ENCODE assay signal across 9 mouse cellular contexts in the genomic region with DNA sequence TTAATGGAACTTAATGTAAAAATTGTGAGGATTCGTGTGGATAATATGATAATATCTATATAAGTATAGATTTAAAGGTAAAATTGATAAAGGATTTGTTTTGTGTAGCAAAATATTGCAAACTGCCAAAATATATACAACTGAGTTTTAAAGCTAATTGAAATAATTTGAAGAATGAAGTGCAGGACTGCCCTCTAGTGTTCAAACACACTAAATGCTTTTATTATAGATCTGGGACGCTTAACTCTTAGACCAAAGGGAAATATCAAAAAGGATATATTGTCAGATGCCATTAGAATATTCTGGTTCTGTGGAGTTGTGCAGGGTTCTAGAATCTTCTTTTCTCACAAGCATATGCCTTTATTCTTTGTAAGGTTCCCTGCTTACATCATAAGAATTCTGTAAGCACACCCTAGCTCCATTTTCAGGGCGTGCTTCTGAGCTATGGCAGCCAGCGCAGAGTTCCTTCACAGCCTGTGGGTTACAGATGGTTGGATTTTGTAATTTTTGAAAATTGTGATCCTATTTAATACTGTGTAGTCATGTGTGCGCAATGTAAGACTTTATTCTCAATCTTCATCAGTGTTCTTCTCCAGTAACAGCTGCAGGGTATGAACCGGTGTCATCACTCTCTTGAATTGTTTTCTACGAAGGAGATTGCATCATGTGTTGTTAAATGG.
DNase-seq lines count a peak whose midpoint lies in the region; ATAC-seq and TF ChIP-seq lines count a peak whose summit lies in the region.
"Had no signal": no experiment of that assay in that cellular context is flagged by ENCODE, and none has a peak within 500 bp of the region (broad histone marks: within the 10 kb centered on the region; RNA-seq: fewer than 3 reads in every experiment).

No protein-coding gene starts in this region.

- H3K36me3 ChIP-seq in kidney, postnatal 0 days (ENCODE audit: insufficient read depth, low read length), result no peaks in the 10 kb centered on the region
- H3K36me3 ChIP-seq in kidney, adult 2 months (ENCODE audit: control insufficient read depth, insufficient read depth, low read length), result no peaks in the 10 kb centered on the region
- no peaks in the 10 kb centered on the region for H3K36me3 ChIP-seq in ES-E14 (ENCODE audit: control insufficient read depth, insufficient read depth, low read length, poor library complexity, severe bottlenecking)
- H3K36me3 ChIP-seq in midbrain, embryonic 13.5 days, result peaks cover 23% of the 10 kb centered on the region
- H3K36me3 ChIP-seq: limb, embryonic 15.5 days had no signal

- H3K4me1 ChIP-seq in kidney, postnatal 0 days (replicated peaks; ENCODE audit: insufficient read depth, low read length), result no peaks in the 10 kb centered on the region
- H3K4me1 ChIP-seq in kidney, adult 2 months (ENCODE audit: control insufficient read depth, insufficient read depth, low read length), result peaks cover 4% of the 10 kb centered on the region
- no peaks in the 10 kb centered on the region for H3K4me1 ChIP-seq in ES-E14 (ENCODE audit: control insufficient read depth in 2 of 2, insufficient read depth in 2 of 2, low read length in 2 of 2, poor library complexity in 1 of 2)
- H3K4me1 ChIP-seq in midbrain, embryonic 13.5 days (replicated peaks), result no peaks in the 10 kb centered on the region
- H3K4me1 ChIP-seq: limb, embryonic 15.5 days had no signal

- no peaks in the 10 kb centered on the region for H3K9me3 ChIP-seq in kidney, postnatal 0 days (replicated peaks; ENCODE audit: low read length)
- H3K9me3 ChIP-seq in ES-E14 (ENCODE audit: control insufficient read depth, insufficient read depth, low read depth, low read length), result no peaks in the 10 kb centered on the region
- H3K9me3 ChIP-seq in midbrain, embryonic 13.5 days, result no peaks in the 10 kb centered on the region
- H3K9me3 ChIP-seq: limb, embryonic 15.5 days had no signal

- no peaks in the 10 kb centered on the region for H3K27me3 ChIP-seq in kidney, postnatal 0 days (ENCODE audit: insufficient read depth, low read length)
- no peaks in the 10 kb centered on the region for H3K27me3 ChIP-seq in kidney, adult 2 months (replicated peaks; ENCODE audit: control insufficient read depth, insufficient read depth, low read length)
- no peaks in the 10 kb centered on the region for H3K27me3 ChIP-seq in midbrain, embryonic 13.5 days
- H3K27me3 ChIP-seq: limb, embryonic 15.5 days had no signal

- ATAC-seq in kidney, postnatal 0 days (replicated peaks; ENCODE audit: low FRiP score, low read depth), result no peak
- ATAC-seq in common myeloid progenitor, adult 5-6 weeks (replicated peaks; ENCODE audit: low read depth, poor library complexity, severe bottlenecking), result peak; percentile 76
- 0 out of 2 replicates have a peak, but pooled peaks have one; percentile 14 for ATAC-seq in midbrain, embryonic 13.5 days

- H3K9ac ChIP-seq in kidney, postnatal 0 days (ENCODE audit: low read depth, low read length), result no peak overlapping the region
- no peak overlapping the region for H3K9ac ChIP-seq in ES-E14 (ENCODE audit: insufficient read depth, low read depth, low read length, poor library complexity, severe bottlenecking)
- no peak overlapping the region for H3K9ac ChIP-seq in midbrain, embryonic 13.5 days (replicated peaks)
- H3K9ac ChIP-seq: limb, embryonic 15.5 days had no signal

- 58% methylated on average over 7 of the region's 7 CpGs for WGBS in kidney, postnatal 0 days
- 50% methylated on average over 7 of the region's 7 CpGs for WGBS in kidney, adult 2 months
- WGBS in midbrain, embryonic 13.5 days, result 68% methylated on average over 7 of the region's 7 CpGs

- peak; percentile 72 for TF ChIP-seq CTCF in kidney, postnatal 0 days (IDR thresholded peaks at IDR 0.05; ENCODE audit: low read depth)
- TF ChIP-seq CTCF in kidney, adult 2 months (conservative IDR thresholded peaks at IDR 0.05; ENCODE audit: insufficient read depth, insufficient read length, low read depth, low read length), result no peak

- in situ Hi-C loops in ES-E14 (cut with MboI; ENCODE audit: low sequenced_read_pairs in 2 of 2, unreplicated experiment in 2 of 2), result loop anchor here in 1 of 2 experiments (10.0 kb wide), 1 partner anchor 393 kb away; no protein-coding TSS in a partner anchor

- no peak for TF ChIP-seq POLR2A in kidney, adult 2 months (IDR thresholded peaks at IDR 0.05; ENCODE audit: low read depth, low read length)

- H3K4me2 ChIP-seq in kidney, postnatal 0 days (ENCODE audit: low read length), result no peak overlapping the region
- H3K4me2 ChIP-seq in midbrain, embryonic 13.5 days (replicated peaks), result no peak overlapping the region
- H3K4me2 ChIP-seq: limb, embryonic 15.5 days had no signal

- no peak overlapping the region for H3K4me3 ChIP-seq in kidney, postnatal 0 days (replicated peaks; ENCODE audit: low read depth, low read length)
- H3K4me3 ChIP-seq in kidney, adult 2 months (ENCODE audit: insufficient read depth, low read depth, low read length), result no peak overlapping the region
- no peak overlapping the region for H3K4me3 ChIP-seq in ES-E14 (ENCODE audit: insufficient read depth in 1 of 2, low read depth in 1 of 2, low read length in 2 of 2, poor library complexity in 1 of 2, severe bottlenecking in 1 of 2)
- H3K4me3 ChIP-seq in midbrain, embryonic 13.5 days (replicated peaks), result no peak overlapping the region
- H3K4me3 ChIP-seq: limb, embryonic 15.5 days had no signal

- no peak overlapping the region for H3K27ac ChIP-seq in kidney, postnatal 0 days
- H3K27ac ChIP-seq in kidney, adult 2 months (ENCODE audit: insufficient read depth, low read depth, low read length), result no peak overlapping the region
- H3K27ac ChIP-seq in ES-E14 (ENCODE audit: insufficient read depth, low read depth, low read length, poor library complexity, severe bottlenecking), result no peak overlapping the region
- H3K27ac ChIP-seq in midbrain, embryonic 13.5 days, result no peak overlapping the region
- H3K27ac ChIP-seq: limb, embryonic 15.5 days had no signal

- DNase-seq in kidney, postnatal 0 days (ENCODE audit: low spot score), result peak; percentile 78
- DNase-seq in kidney, adult 2 months, result no peak
- DNase-seq in ES-E14 (ENCODE audit: low read depth, low spot score), result peak; percentile 2
- DNase-seq in right cerebral cortex, adult 2 months (ENCODE audit: low spot score in 2 of 2), result no peak
- no peak for DNase-seq in MN1 (ENCODE audit: low spot score)
- DNase-seq in cerebellum, adult 8-10 months, result no peak

TF ChIP-seq in ES-E14, 5 proteins besides CTCF, POLR2A, EP300 and RAD21:
- no peak for TF ChIP-seq CHD2 (IDR thresholded peaks at IDR 0.05; ENCODE audit: low read depth, low read length)
- 0 out of 2 replicates have a peak, but pooled peaks have one; percentile 10 for TF ChIP-seq ZC3H11A (IDR thresholded peaks at IDR 0.05; ENCODE audit: borderline replicate concordance, low read depth, low read length)

Comparison
In these comparisons a context has a peak if more than half of its experiments do, and no peak if none do; other contexts are left out.
1. DNase-seq: peak in kidney, postnatal 0 days (single experiment) and ES-E14 (single experiment); none in kidney, adult 2 months (single experiment), right cerebral cortex, adult 2 months (0 of 2), MN1 (single experiment) and cerebellum, adult 8-10 months (single experiment).